In the genomic region with DNA sequence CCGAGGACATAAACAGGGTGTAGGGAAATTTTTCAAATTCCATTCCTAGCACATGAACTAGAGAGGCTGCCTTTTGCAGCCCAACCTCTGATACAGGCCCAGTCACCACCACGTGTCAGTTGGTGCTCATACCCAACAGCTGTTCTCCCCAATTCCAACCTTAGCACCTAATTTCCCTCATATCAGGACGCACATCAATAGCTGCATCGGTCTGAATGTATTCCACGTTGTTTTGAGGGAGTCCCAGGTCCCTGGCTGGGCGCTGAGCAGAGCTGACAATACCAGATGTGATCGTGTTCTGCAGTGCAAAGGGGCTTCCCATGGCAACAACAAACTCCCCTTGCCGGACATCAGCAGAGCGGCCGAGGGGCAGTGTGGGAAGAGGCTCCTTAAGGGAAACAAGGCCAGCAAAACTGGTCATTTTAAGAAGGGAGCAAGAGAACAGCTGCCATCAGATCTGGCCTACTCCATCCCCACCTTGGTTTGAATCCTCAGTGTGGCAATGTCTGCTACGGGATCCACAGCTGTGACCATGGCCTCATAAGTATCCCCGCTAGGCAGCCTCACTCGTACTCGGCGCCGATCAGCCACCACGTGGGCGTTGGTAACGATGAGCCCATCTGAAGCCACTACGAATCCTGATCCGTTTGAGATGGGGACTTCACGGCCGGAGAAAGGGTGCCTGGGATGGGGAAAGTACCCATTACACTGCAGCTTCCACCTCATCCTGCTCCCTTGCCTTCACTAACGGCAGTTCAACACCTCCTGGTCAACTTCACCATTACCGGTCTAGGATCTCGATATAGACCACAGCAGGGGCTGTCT, we compare ENCODE assay signal across 8 mouse cellular contexts. TPM values are rescaled to one million over a fixed set of nuclear protein-coding genes. Genes with fewer than 3 reads are reported as not detected.
DNase-seq lines count a peak whose midpoint lies in the region; ATAC-seq and TF ChIP-seq lines count a peak whose summit lies in the region.

No protein-coding gene starts in this region.

- H3K27ac ChIP-seq in left cerebral cortex, adult 2 months: peak overlapping the region; percentile 84
- peak overlapping the region; percentile 62; the same call in 1 of the 2 replicates for H3K27ac ChIP-seq in intestine, embryonic 14.5 days (ENCODE audit: low read depth)
- H3K27ac ChIP-seq in lung, embryonic 15.5 days: peak overlapping the region; percentile 85

- no peak for TF ChIP-seq CTCF in left cerebral cortex, adult 2 months (IDR thresholded peaks at IDR 0.05)

- intact Hi-C loops in left cerebral cortex, adult 2 months (cut with DNase I): no loop called here

- WGBS in intestine, embryonic 14.5 days: 2% methylated on average over 26 of the region's 26 CpGs
- WGBS in lung, embryonic 15.5 days: 2% methylated on average over 26 of the region's 26 CpGs

- H3K9ac ChIP-seq in intestine, embryonic 14.5 days (ENCODE audit: low read length): peak overlapping the region; percentile 64
- peak overlapping the region; percentile 82 for H3K9ac ChIP-seq in lung, embryonic 15.5 days

- peak; percentile 9 for ATAC-seq in activated CD4-positive, CD25-positive, alpha-beta regulatory T cell, adult 4 months
- peak; percentile 46 for ATAC-seq in erythroblast, adult 5-6 weeks (replicated peaks; ENCODE audit: low FRiP score, poor library complexity, severe bottlenecking)
- no peak for ATAC-seq in intestine, embryonic 14.5 days (replicated peaks; ENCODE audit: low FRiP score, low TSS enrichment, low read depth)
- no peak for ATAC-seq in lung, embryonic 15.5 days (ENCODE audit: borderline replicate concordance, extremely low read depth, low FRiP score, low TSS enrichment)
- peak; percentile 4; the same call in 1 of the 2 replicates for ATAC-seq in neutrophil, adult 5-6 weeks (ENCODE audit: extremely low read depth, insufficient number of reproducible peaks, low FRiP score, poor library complexity, severe bottlenecking)

- DNase-seq in left cerebral cortex, adult 2 months (ENCODE audit: extremely low spot score in 1 of 2, low spot score in 2 of 2): no peak
- no peak for DNase-seq in left cerebral cortex, adult 11 months (ENCODE audit: low spot score)
- DNase-seq in intestine, embryonic 14.5 days (ENCODE audit: low spot score): peak; percentile 79
- DNase-seq in ovary, postnatal 10 days (ENCODE audit: low spot score): no peak

- H3K9me3 ChIP-seq in intestine, embryonic 14.5 days (ENCODE audit: control insufficient read depth, low read length): no peaks in the 10 kb centered on the region
- H3K9me3 ChIP-seq in lung, embryonic 15.5 days: no peaks in the 10 kb centered on the region

- no peaks in the 10 kb centered on the region for H3K27me3 ChIP-seq in intestine, embryonic 14.5 days (replicated peaks; ENCODE audit: control insufficient read depth, insufficient read depth, low read length)
- H3K27me3 ChIP-seq in lung, embryonic 15.5 days: no peaks in the 10 kb centered on the region

- peaks cover 25% of the 10 kb centered on the region for H3K4me1 ChIP-seq in intestine, embryonic 14.5 days (replicated peaks; ENCODE audit: control insufficient read depth, insufficient read depth, low read length)
- H3K4me1 ChIP-seq in lung, embryonic 15.5 days: peaks cover 26% of the 10 kb centered on the region

- H3K4me2 ChIP-seq in intestine, embryonic 14.5 days (ENCODE audit: low read length): peak overlapping the region; percentile 79
- H3K4me2 ChIP-seq in lung, embryonic 15.5 days: peak overlapping the region; percentile 86

- H3K36me3 ChIP-seq in intestine, embryonic 14.5 days (ENCODE audit: control insufficient read depth, insufficient read depth, low read length): peaks cover 32% of the 10 kb centered on the region
- H3K36me3 ChIP-seq in lung, embryonic 15.5 days: peaks cover 28% of the 10 kb centered on the region

- peak overlapping the region; percentile 99 for H3K4me3 ChIP-seq in left cerebral cortex, adult 2 months
- peak overlapping the region; percentile 99 for H3K4me3 ChIP-seq in intestine, embryonic 14.5 days (ENCODE audit: low read depth, low read length)
- H3K4me3 ChIP-seq in lung, embryonic 15.5 days: peak overlapping the region; percentile 91

RNA-seq across cellular contexts. Expression of a gene that starts 1.0 kb away (rescaled TPM):
- 100 to 1,000 TPM; 130 to 135 TPM for total RNA-seq in left cerebral cortex, adult 2 months (2021)
- 100 to 1,000 TPM; 432 to 455 TPM for polyA plus RNA-seq in activated CD4-positive, CD25-positive, alpha-beta regulatory T cell, adult 4 months (2017; shearing (Covaris generic))
- 197 and 242 TPM in 2 replicates for total RNA-seq in erythroblast, adult 5-6 weeks (2015; ENCODE audit: low replicate concordance)
- total RNA-seq in erythroblast, adult 5-6 weeks (2017; ENCODE audit: low replicate concordance): 212 and 218 TPM in 2 replicates
- 158 and 167 TPM in 2 replicates for polyA plus RNA-seq in intestine, embryonic 14.5 days (2014; fragmentation: Nextera tagmentation; extraction: Ambion mirVana)
- 177 and 188 TPM in 2 replicates for polyA plus RNA-seq in lung, embryonic 15.5 days (2015; fragmentation: Nextera tagmentation; extraction: Ambion mirVana)
- total RNA-seq in neutrophil, adult 5-6 weeks (2017): 221 and 242 TPM in 2 replicates

RNA-seq across cellular contexts. Expression of a gene that starts 1.7 kb away (rescaled TPM):
- total RNA-seq in left cerebral cortex, adult 2 months (2021): 10 to 100 TPM; 42.2 to 47.0 TPM
- polyA plus RNA-seq in activated CD4-positive, CD25-positive, alpha-beta regulatory T cell, adult 4 months (2017; shearing (Covaris generic)): 10 to 100 TPM; 19.0 to 22.2 TPM
- total RNA-seq in erythroblast, adult 5-6 weeks (2015; ENCODE audit: low replicate concordance): 69.4 and 97.8 TPM in 2 replicates
- total RNA-seq in erythroblast, adult 5-6 weeks (2017; ENCODE audit: low replicate concordance): 41.9 and 57.7 TPM in 2 replicates
- polyA plus RNA-seq in intestine, embryonic 14.5 days (2014; fragmentation: Nextera tagmentation; extraction: Ambion mirVana): 42.6 and 45.9 TPM in 2 replicates
- polyA plus RNA-seq in lung, embryonic 15.5 days (2015; fragmentation: Nextera tagmentation; extraction: Ambion mirVana): 76.6 and 78.4 TPM in 2 replicates
- total RNA-seq in neutrophil, adult 5-6 weeks (2017): 33.3 and 36.1 TPM in 2 replicates

RNA-seq across cellular contexts. Expression of a gene that starts 4.3 kb away (rescaled TPM):
- under 1 TPM; 0.61 to 0.68 TPM for total RNA-seq in left cerebral cortex, adult 2 months (2021)
- polyA plus RNA-seq in activated CD4-positive, CD25-positive, alpha-beta regulatory T cell, adult 4 months (2017; shearing (Covaris generic)): 1 to 10 TPM; 1.5 to 1.6 TPM
- total RNA-seq in erythroblast, adult 5-6 weeks (2015; ENCODE audit: low replicate concordance): 1.7 and 3.5 TPM in 2 replicates
- 4.2 and 6.7 TPM in 2 replicates for total RNA-seq in erythroblast, adult 5-6 weeks (2017; ENCODE audit: low replicate concordance)
- 7.7 and 8.2 TPM in 2 replicates for polyA plus RNA-seq in intestine, embryonic 14.5 days (2014; fragmentation: Nextera tagmentation; extraction: Ambion mirVana)
- 0.98 and 1.7 TPM in 2 replicates for polyA plus RNA-seq in lung, embryonic 15.5 days (2015; fragmentation: Nextera tagmentation; extraction: Ambion mirVana)
- 2.5 and 4.3 TPM in 2 replicates for total RNA-seq in neutrophil, adult 5-6 weeks (2017)

RNA-seq across cellular contexts. Expression of a gene that starts 16.7 kb away (rescaled TPM):
- total RNA-seq in left cerebral cortex, adult 2 months (2021): not detected
- not detected for polyA plus RNA-seq in activated CD4-positive, CD25-positive, alpha-beta regulatory T cell, adult 4 months (2017; shearing (Covaris generic))
- total RNA-seq in erythroblast, adult 5-6 weeks (2015; ENCODE audit: low replicate concordance): not detected in 2 replicates
- not detected in 2 replicates for total RNA-seq in erythroblast, adult 5-6 weeks (2017; ENCODE audit: low replicate concordance)
- 36.4 and 43.1 TPM in 2 replicates for polyA plus RNA-seq in intestine, embryonic 14.5 days (2014; fragmentation: Nextera tagmentation; extraction: Ambion mirVana)
- polyA plus RNA-seq in lung, embryonic 15.5 days (2015; fragmentation: Nextera tagmentation; extraction: Ambion mirVana): 0.38 and 1.0 TPM in 2 replicates
- not detected in 2 replicates for total RNA-seq in neutrophil, adult 5-6 weeks (2017)

RNA-seq across cellular contexts. Expression of a gene that starts 19.4 kb away (rescaled TPM):
- 1 to 10 TPM; 2.0 to 3.5 TPM for total RNA-seq in left cerebral cortex, adult 2 months (2021)
- under 1 TPM in 1 of 2 experiments, not detected in 1; 0.26 TPM for polyA plus RNA-seq in activated CD4-positive, CD25-positive, alpha-beta regulatory T cell, adult 4 months (2017; shearing (Covaris generic))
- 1.5 and 2.9 TPM in 2 replicates for total RNA-seq in erythroblast, adult 5-6 weeks (2015; ENCODE audit: low replicate concordance)
- total RNA-seq in erythroblast, adult 5-6 weeks (2017; ENCODE audit: low replicate concordance): 3.2 and 3.6 TPM in 2 replicates
- 13.6 and 14.4 TPM in 2 replicates for polyA plus RNA-seq in intestine, embryonic 14.5 days (2014; fragmentation: Nextera tagmentation; extraction: Ambion mirVana)
- polyA plus RNA-seq in lung, embryonic 15.5 days (2015; fragmentation: Nextera tagmentation; extraction: Ambion mirVana): 21.9 and 23.2 TPM in 2 replicates
- total RNA-seq in neutrophil, adult 5-6 weeks (2017): 0.47 and 0.74 TPM in 2 replicates

Comparison
In these comparisons a context has a peak if more than half of its experiments do, and no peak if none do; other contexts are left out.
1. ATAC-seq: peak in activated CD4-positive, CD25-positive, alpha-beta regulatory T cell, adult 4 months (single experiment), erythroblast, adult 5-6 weeks (single experiment) and neutrophil, adult 5-6 weeks (single experiment); none in intestine, embryonic 14.5 days (single experiment) and lung, embryonic 15.5 days (single experiment).
2. Peak in every context shown above with its lines, with median percentiles within 50 percentile points of each other: H3K27ac ChIP-seq and H3K4me3 ChIP-seq.